12 mouse cellular contexts compared by ENCODE assay signal in the genomic region with DNA sequence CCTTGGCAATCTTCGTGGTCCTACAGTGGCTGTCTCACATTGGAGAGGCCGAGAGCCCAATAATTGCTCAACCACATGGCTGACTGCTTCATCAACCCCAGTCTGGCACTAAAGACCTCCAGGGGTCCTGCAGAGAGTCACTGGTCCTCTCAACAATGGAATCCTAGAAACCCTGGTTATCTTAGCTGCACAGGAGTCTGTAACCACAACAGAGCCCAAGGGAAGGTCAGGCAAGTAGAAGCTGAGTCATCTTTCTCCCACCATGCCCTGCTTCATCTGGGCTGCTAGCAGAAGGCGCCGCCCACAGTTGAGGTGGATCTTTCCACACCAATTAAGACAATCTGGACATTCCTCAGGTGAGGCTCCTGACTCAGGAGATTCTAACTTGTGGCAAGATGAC.
"Had no signal": no experiment of that assay in that cellular context is flagged by ENCODE, and none has a peak within 500 bp of the region (broad histone marks: within the 10 kb centered on the region; RNA-seq: fewer than 3 reads in every experiment).

No protein-coding gene starts in this region.

- H3K4me2 ChIP-seq: intestine, embryonic 15.5 days; limb, embryonic 12.5 days; midbrain, embryonic 13.5 days had no signal

- H3K9ac ChIP-seq: intestine, embryonic 15.5 days; limb, embryonic 12.5 days; midbrain, embryonic 13.5 days had no signal

- H3K27ac ChIP-seq: intestine, embryonic 15.5 days; layer of hippocampus, adult 2 months; limb, embryonic 12.5 days; midbrain, embryonic 13.5 days; stomach, postnatal 0 days had no signal

- H3K36me3 ChIP-seq: midbrain, embryonic 13.5 days had no signal

- H3K9me3 ChIP-seq: intestine, embryonic 15.5 days; limb, embryonic 12.5 days; midbrain, embryonic 13.5 days had no signal

- DNase-seq: kidney, adult 18-20 months; kidney, postnatal 10 days; kidney, postnatal 4 days; lung, adult 18-20 months; lung, postnatal 36 days; right cerebral cortex, adult 18-20 months; right cerebral cortex, postnatal 25 days had no signal

- H3K4me1 ChIP-seq: intestine, embryonic 15.5 days; limb, embryonic 12.5 days; midbrain, embryonic 13.5 days had no signal

- H3K27me3 ChIP-seq: intestine, embryonic 15.5 days; limb, embryonic 12.5 days; midbrain, embryonic 13.5 days had no signal

- H3K4me3 ChIP-seq: intestine, embryonic 15.5 days; layer of hippocampus, adult 2 months; limb, embryonic 12.5 days; midbrain, embryonic 13.5 days had no signal

- ATAC-seq: intestine, embryonic 15.5 days; midbrain, embryonic 13.5 days had no signal
